Mouse (Mus musculus): ENCODE measurements around the gene Ubn1. TPM values are rescaled to one million over a fixed set of nuclear protein-coding genes. Genes with fewer than 3 reads are reported as not detected.

Gene Ubn1
- total and polyA plus RNA-seq, 2 experiments from 2014 or later, result 8.2 to 29.8 TPM

GRCm38 (mm10) chr16:5096504-5096903 is 46.6 kb downstream of the Ubn1 start:
- Histone ChIP-seq H3K27me3 (ENCODE audit: insufficient read depth, low read length) (no peaks in the 10 kb centered on the region), H3K36me3 (ENCODE audit: insufficient read depth, low read length) (no peaks in the 10 kb centered on the region), H3K9me3 (ENCODE audit: low read length) (no peaks in the 10 kb centered on the region), H3K27ac (no peak overlapping the region), H3K4me2 (ENCODE audit: low read depth, low read length) (no peak overlapping the region), H3K4me3 (ENCODE audit: low read length) (no peak overlapping the region), H3K4me1 (ENCODE audit: insufficient read depth, low read length) (no peaks in the 10 kb centered on the region), H3K9ac (replicated peaks; ENCODE audit: low read length) (no peak overlapping the region)
- ATAC-seq (no peak), DNase-seq (ENCODE audit: low spot score) (no peak)
- no peak for TF ChIP-seq CTCF (IDR thresholded peaks at IDR 0.05; ENCODE audit: low read depth)
- 81% methylated on average over 8 of the region's 8 CpGs for WGBS

GRCm38 (mm10) chr16:5101000-5101399 is 51.1 kb downstream of the Ubn1 start:
- DNase-seq (ENCODE audit: low spot score) (peak; percentile 57), ATAC-seq (no peak)
- no peak for TF ChIP-seq CTCF (IDR thresholded peaks at IDR 0.05; ENCODE audit: low read depth)

GRCm38 (mm10) chr16:5109877-5110276 is 60.0 kb downstream of the Ubn1 start:
- H3K36me3 ChIP-seq (ENCODE audit: insufficient read depth, low read length), result no peaks in the 10 kb centered on the region
- no peak for DNase-seq (ENCODE audit: low spot score)
- no peak for ATAC-seq
- H3K9me3 ChIP-seq (ENCODE audit: low read length), result no peaks in the 10 kb centered on the region
- WGBS, result 85% methylated on average over 7 of the region's 7 CpGs
- no peaks in the 10 kb centered on the region for H3K27me3 ChIP-seq (ENCODE audit: insufficient read depth, low read length)
- H3K9ac ChIP-seq (replicated peaks; ENCODE audit: low read length), result no peak overlapping the region
- TF ChIP-seq CTCF (IDR thresholded peaks at IDR 0.05; ENCODE audit: low read depth), result no peak
- no peak overlapping the region for H3K27ac ChIP-seq
- H3K4me1 ChIP-seq (ENCODE audit: insufficient read depth, low read length), result no peaks in the 10 kb centered on the region
- H3K4me2 ChIP-seq (ENCODE audit: low read depth, low read length), result no peak overlapping the region
- no peak overlapping the region for H3K4me3 ChIP-seq (ENCODE audit: low read length)

More at GRCm38 (mm10) chr16:5101000-5101399, 51.1 kb downstream of the Ubn1 start:
- Histone ChIP-seq H3K9me3 (ENCODE audit: low read length) (no peaks in the 10 kb centered on the region), H3K36me3 (ENCODE audit: insufficient read depth, low read length) (no peaks in the 10 kb centered on the region), H3K9ac (replicated peaks; ENCODE audit: low read length) (no peak overlapping the region), H3K27me3 (ENCODE audit: insufficient read depth, low read length) (no peaks in the 10 kb centered on the region), H3K4me2 (ENCODE audit: low read depth, low read length) (no peak overlapping the region), H3K4me3 (ENCODE audit: low read length) (no peak overlapping the region), H3K4me1 (ENCODE audit: insufficient read depth, low read length) (no peaks in the 10 kb centered on the region), H3K27ac (no peak overlapping the region)
- 59% methylated on average over 6 of the region's 6 CpGs for WGBS

- WGBS, result 86% methylated on average over 3 of the region's 3 CpGs
- DNase-seq (ENCODE audit: low spot score), result no peak
Observed at GRCm38 (mm10) chr16:5111021-5111420, 61.2 kb downstream of the Ubn1 start.

GRCm38 (mm10) chr16:5113002-5113550 is 63.2 kb downstream of the Ubn1 start:
- Histone ChIP-seq H3K4me1 (ENCODE audit: insufficient read depth, low read length) (no peaks in the 10 kb centered on the region), H3K9ac (replicated peaks; ENCODE audit: low read length) (no peak overlapping the region), H3K36me3 (ENCODE audit: insufficient read depth, low read length) (no peaks in the 10 kb centered on the region), H3K27ac (no peak overlapping the region), H3K4me3 (ENCODE audit: low read length) (no peak overlapping the region), H3K27me3 (ENCODE audit: insufficient read depth, low read length) (no peaks in the 10 kb centered on the region), H3K4me2 (ENCODE audit: low read depth, low read length) (no peak overlapping the region), H3K9me3 (ENCODE audit: low read length) (no peaks in the 10 kb centered on the region)
- no peak for TF ChIP-seq CTCF (IDR thresholded peaks at IDR 0.05; ENCODE audit: low read depth)
- DNase-seq (ENCODE audit: low spot score) (no peak), ATAC-seq (no peak)
- WGBS, result 46% methylated on average over 4 of the region's 4 CpGs

More at GRCm38 (mm10) chr16:5111021-5111420, 61.2 kb downstream of the Ubn1 start:
- H3K4me1 ChIP-seq (ENCODE audit: insufficient read depth, low read length), result no peaks in the 10 kb centered on the region
- H3K9ac ChIP-seq (replicated peaks; ENCODE audit: low read length), result no peak overlapping the region
- H3K9me3 ChIP-seq (ENCODE audit: low read length), result no peaks in the 10 kb centered on the region
- no peak for ATAC-seq
- no peak overlapping the region for H3K27ac ChIP-seq
- H3K4me3 ChIP-seq (ENCODE audit: low read length), result no peak overlapping the region
- H3K4me2 ChIP-seq (ENCODE audit: low read depth, low read length), result no peak overlapping the region
- H3K27me3 ChIP-seq (ENCODE audit: insufficient read depth, low read length), result no peaks in the 10 kb centered on the region
- no peaks in the 10 kb centered on the region for H3K36me3 ChIP-seq (ENCODE audit: insufficient read depth, low read length)
- no peak for TF ChIP-seq CTCF (IDR thresholded peaks at IDR 0.05; ENCODE audit: low read depth)

- Histone ChIP-seq H3K9ac (replicated peaks; ENCODE audit: low read length) (no peak overlapping the region), H3K27ac (no peak overlapping the region), H3K36me3 (ENCODE audit: insufficient read depth, low read length) (no peaks in the 10 kb centered on the region), H3K4me3 (ENCODE audit: low read length) (no peak overlapping the region), H3K27me3 (ENCODE audit: insufficient read depth, low read length) (no peaks in the 10 kb centered on the region), H3K4me1 (ENCODE audit: insufficient read depth, low read length) (no peaks in the 10 kb centered on the region), H3K4me2 (ENCODE audit: low read depth, low read length) (no peak overlapping the region), H3K9me3 (ENCODE audit: low read length) (no peaks in the 10 kb centered on the region)
- 64% methylated on average over 2 of the region's 2 CpGs for WGBS
- TF ChIP-seq CTCF (IDR thresholded peaks at IDR 0.05; ENCODE audit: low read depth), result no peak
- DNase-seq (ENCODE audit: low spot score), result no peak
- no peak for ATAC-seq
Observed at GRCm38 (mm10) chr16:5113582-5113981, 63.7 kb downstream of the Ubn1 start.

- 83% methylated on average over 4 of the region's 4 CpGs for WGBS
- no peak overlapping the region for H3K27ac ChIP-seq
- TF ChIP-seq CTCF (IDR thresholded peaks at IDR 0.05; ENCODE audit: low read depth), result no peak
- no peak overlapping the region for H3K9ac ChIP-seq (replicated peaks; ENCODE audit: low read length)
- H3K4me1 ChIP-seq (ENCODE audit: insufficient read depth, low read length), result no peaks in the 10 kb centered on the region
- no peak for ATAC-seq
- no peaks in the 10 kb centered on the region for H3K27me3 ChIP-seq (ENCODE audit: insufficient read depth, low read length)
- DNase-seq (ENCODE audit: low spot score), result no peak
- H3K4me2 ChIP-seq (ENCODE audit: low read depth, low read length), result no peak overlapping the region
- H3K4me3 ChIP-seq (ENCODE audit: low read length), result no peak overlapping the region
- H3K36me3 ChIP-seq (ENCODE audit: insufficient read depth, low read length), result no peaks in the 10 kb centered on the region
- no peaks in the 10 kb centered on the region for H3K9me3 ChIP-seq (ENCODE audit: low read length)
Observed at GRCm38 (mm10) chr16:5119385-5119784, 69.5 kb downstream of the Ubn1 start.

All from hindbrain, postnatal 0 days (tissue).